Mouse (Mus musculus) lung, postnatal 10 days (tissue): ENCODE data around the gene Kcnmb3.
A peak's percentile ranks its signal among the peaks of the same experiment; 100 is the strongest.

Experiments used
- DNase-seq: peaks from one replicate; pipeline ENCODE4 v3.0.0; 2021

The Kcnmb3 gene

GRCm38 (mm10) chr3:32495088-32495770 lies 3.2 kb upstream of the Kcnmb3 start:
- no peak for DNase-seq

GRCm38 (mm10) chr3:32494387-32495087 lies 2.5 kb upstream of the Kcnmb3 start:
- peak; percentile 39 for DNase-seq

- no peak for DNase-seq
These were observed 1.1 kb downstream of the Kcnmb3 start for GRCm38 (mm10) chr3:32490928-32491315.

GRCm38 (mm10) chr3:32490076-32490927 lies 1.7 kb downstream of the Kcnmb3 start:
- no peak for DNase-seq

GRCm38 (mm10) chr3:32488172-32488571 lies 3.9 kb downstream of the Kcnmb3 start:
- DNase-seq: no peak

GRCm38 (mm10) chr3:32486543-32486942 lies 5.5 kb downstream of the Kcnmb3 start:
- no peak for DNase-seq

GRCm38 (mm10) chr3:32483035-32483434 lies 9.0 kb downstream of the Kcnmb3 start:
- no peak for DNase-seq

- no peak for DNase-seq
These were observed 12.1 kb downstream of the Kcnmb3 start for GRCm38 (mm10) chr3:32479961-32480360.

GRCm38 (mm10) chr3:32473184-32473583 lies 18.8 kb downstream of the Kcnmb3 start:
- no peak for DNase-seq

GRCm38 (mm10) chr3:32472191-32472900 lies 19.7 kb downstream of the Kcnmb3 start:
- no peak for DNase-seq

- peak; percentile 74 for DNase-seq
These were observed 20.9 kb downstream of the Kcnmb3 start for GRCm38 (mm10) chr3:32471098-32471497.

- DNase-seq: peak; percentile 56
These were observed 21.6 kb downstream of the Kcnmb3 start for GRCm38 (mm10) chr3:32470449-32470848.

GRCm38 (mm10) chr3:32468411-32468810 lies 23.6 kb downstream of the Kcnmb3 start:
- peak; percentile 20 for DNase-seq

- DNase-seq: no peak
These were observed 24.7 kb downstream of the Kcnmb3 start for GRCm38 (mm10) chr3:32467321-32467720.

- DNase-seq: peak; percentile 68
These were observed 32.3 kb downstream of the Kcnmb3 start for GRCm38 (mm10) chr3:32459777-32460176.

GRCm38 (mm10) chr3:32454329-32455021 lies 37.6 kb downstream of the Kcnmb3 start:
- DNase-seq: peak; percentile 49

- DNase-seq: no peak
These were observed 50.3 kb downstream of the Kcnmb3 start for GRCm38 (mm10) chr3:32441710-32442109.

- DNase-seq: no peak
These were observed 53.3 kb downstream of the Kcnmb3 start for GRCm38 (mm10) chr3:32438716-32439115.

- DNase-seq: no peak
These were observed 54.2 kb downstream of the Kcnmb3 start for GRCm38 (mm10) chr3:32437820-32438219.

- no peak for DNase-seq
These were observed 54.7 kb downstream of the Kcnmb3 start for GRCm38 (mm10) chr3:32437297-32437696.

- no peak for DNase-seq
These were observed 55.9 kb downstream of the Kcnmb3 start for GRCm38 (mm10) chr3:32436101-32436500.

- no peak for DNase-seq
These were observed 58.0 kb downstream of the Kcnmb3 start for GRCm38 (mm10) chr3:32434016-32434415.
